Comparison of ENCODE assay signal across 13 mouse cellular contexts in genomic region chr5:69207713-69208112, GRCm38 (mm10).
"Had no signal": no experiment of that assay in that cellular context is flagged by ENCODE, and none has a peak within 500 bp of the region (broad histone marks: within the 10 kb centered on the region; RNA-seq: fewer than 3 reads in every experiment).

No protein-coding gene starts in this region.

- H3K4me1 ChIP-seq: limb, embryonic 15.5 days; liver, embryonic 12.5 days; midbrain, embryonic 13.5 days; neural tube, embryonic 12.5 days; stomach, embryonic 15.5 days had no signal

- H3K27me3 ChIP-seq: limb, embryonic 15.5 days; liver, embryonic 12.5 days; midbrain, embryonic 13.5 days; neural tube, embryonic 12.5 days; stomach, embryonic 15.5 days had no signal

- DNase-seq: kidney, postnatal 36 days; layer of hippocampus, adult 9-11 months; layer of hippocampus, postnatal 36 days; lung, embryonic 14.5 days; right cerebral cortex, postnatal 14 days; thymus, adult 2 months; thymus, postnatal 25 days had no signal

- H3K4me3 ChIP-seq: limb, embryonic 15.5 days; liver, embryonic 12.5 days; midbrain, embryonic 13.5 days; neural tube, embryonic 12.5 days; stomach, embryonic 15.5 days had no signal

- H3K9ac ChIP-seq: limb, embryonic 15.5 days; liver, embryonic 12.5 days; lung, embryonic 14.5 days; midbrain, embryonic 13.5 days; neural tube, embryonic 12.5 days; stomach, embryonic 15.5 days had no signal

- H3K4me2 ChIP-seq: limb, embryonic 15.5 days; liver, embryonic 12.5 days; lung, embryonic 14.5 days; midbrain, embryonic 13.5 days; neural tube, embryonic 12.5 days; stomach, embryonic 15.5 days had no signal

- ATAC-seq: liver, embryonic 12.5 days; midbrain, embryonic 13.5 days had no signal

- H3K36me3 ChIP-seq: limb, embryonic 15.5 days; liver, embryonic 12.5 days; midbrain, embryonic 13.5 days; neural tube, embryonic 12.5 days; stomach, embryonic 15.5 days had no signal

- H3K9me3 ChIP-seq: limb, embryonic 15.5 days; liver, embryonic 12.5 days; midbrain, embryonic 13.5 days; neural tube, embryonic 12.5 days; stomach, embryonic 15.5 days had no signal

- H3K27ac ChIP-seq: kidney, postnatal 0 days; limb, embryonic 15.5 days; liver, embryonic 12.5 days; midbrain, embryonic 13.5 days; neural tube, embryonic 12.5 days; stomach, embryonic 15.5 days had no signal
